Mouse (Mus musculus) limb, embryonic 15.5 days (tissue): ENCODE measurements around the gene Mapre3. TPM values are rescaled to one million over a fixed set of nuclear protein-coding genes. Genes with fewer than 3 reads are reported as not detected.
A peak's percentile ranks its signal among the peaks of the same experiment; 100 is the strongest.

ENCODE experiments used
- ATAC-seq: fragments of 200-750 bp; cut with Nextera tagmentation; 2 replicates; pipeline ENCODE4 v1.8.0; 2017; ENCODE audit warnings: low read depth, moderate TSS enrichment; ENCODE audit not compliant: insufficient number of reproducible peaks, low FRiP score, low TSS enrichment
- H3K27ac ChIP-seq: fragments of 300-500 bp; sonication (generic); 2 replicates; pipeline ENCODE4 v1.5.1; 2015; ENCODE audit warnings: moderate library complexity, mild to moderate bottlenecking, inconsistent platforms
- H3K27me3 ChIP-seq: fragments of 300-500 bp; sonication (generic); 2 replicates; pipeline ENCODE4 v1.6.1; 2015; ENCODE audit warnings: inconsistent platforms
- H3K36me3 ChIP-seq: fragments of 300-500 bp; sonication (generic); 2 replicates; pipeline ENCODE4 v1.6.1; 2015; ENCODE audit warnings: inconsistent platforms
- H3K4me1 ChIP-seq: fragments of 300-500 bp; sonication (generic); 2 replicates; pipeline ENCODE4 v1.6.1; 2015; ENCODE audit warnings: inconsistent platforms
- H3K4me2 ChIP-seq: fragments of 300-500 bp; sonication (generic); 2 replicates; pipeline ENCODE4 v1.6.1; 2015; ENCODE audit warnings: mild to moderate bottlenecking, inconsistent platforms
- H3K4me3 ChIP-seq: fragments of 300-500 bp; sonication (generic); 2 replicates; pipeline ENCODE4 v1.5.1; 2015; ENCODE audit warnings: mild to moderate bottlenecking, inconsistent platforms
- H3K9ac ChIP-seq: fragments of 300-500 bp; sonication (generic); 2 replicates; pipeline ENCODE4 v1.6.1; 2015; ENCODE audit warnings: inconsistent platforms
- H3K9me3 ChIP-seq: fragments of 300-500 bp; sonication (generic); 2 replicates; pipeline ENCODE4 v1.6.1; 2016; ENCODE audit warnings: inconsistent platforms
- WGBS: fragments of 180-500 bp; shearing (Covaris S2); methylation state at CpG from one replicate; pipeline ENCODE4 v1.1.7; 2015; 5-methylcytosine and 5-hydroxymethylcytosine counted together
- polyA plus RNA-seq: library from polyadenylated mRNA; unstranded; fragments of >200 nt; fragmentation: Nextera tagmentation; extraction: Ambion mirVana; gene quantifications from 2 replicates; pipeline ENCODE4 v1.2.1, GENCODE M21; 2015

Mapre3 gene
- polyA plus RNA-seq, 1 experiment from 2014 or later, result 30.6 TPM

DNA sequence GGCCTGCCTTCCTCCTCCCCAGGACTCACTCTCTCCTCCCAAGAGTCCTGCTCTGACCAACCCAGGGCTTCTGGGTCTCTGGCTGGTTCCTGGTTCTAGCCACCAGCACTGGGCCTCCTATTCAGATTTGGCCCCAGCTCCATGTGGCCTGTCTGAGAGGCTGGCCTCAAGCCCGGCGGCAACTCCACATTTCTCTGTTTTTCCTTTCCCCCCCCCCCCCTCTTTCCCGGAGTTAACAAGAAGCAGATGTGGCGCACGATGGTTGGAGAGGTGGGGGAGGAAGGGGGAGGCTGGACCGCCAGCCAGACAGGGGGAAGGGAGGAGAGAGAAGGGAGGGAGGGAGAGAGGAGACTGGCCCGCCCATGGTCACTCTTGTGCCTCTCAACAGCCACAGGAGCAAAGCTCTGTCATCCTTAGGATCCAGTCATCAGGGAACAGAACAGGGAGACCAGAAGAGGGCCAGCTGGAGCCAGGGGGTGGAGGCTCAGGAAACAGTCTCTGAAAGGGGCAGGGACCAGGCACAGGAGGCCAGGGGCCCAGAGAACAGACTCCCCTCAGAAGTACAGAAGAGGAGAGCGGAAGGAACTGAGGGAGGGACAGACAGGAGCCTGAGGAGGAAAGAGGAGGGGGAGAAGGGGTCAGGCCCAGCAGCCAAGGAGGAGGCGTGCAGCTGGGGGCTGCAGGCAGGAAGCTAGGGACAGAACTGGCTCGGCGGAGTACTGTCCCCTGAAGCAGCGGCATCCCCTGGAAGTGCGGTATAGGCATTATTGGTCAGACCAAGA is 98.8 kb downstream of the Mapre3 start, which contains the start of gene Emilin1:
Gene Emilin1, plus strand, starts transcription at position 343 of the 782 bp plus-strand sequence.
- Histone ChIP-seq H3K9me3 (no peaks in the 10 kb centered on the region), H3K4me3 (peak within 1 kb of the TSS; percentile 53), H3K9ac (peak within 1 kb of the TSS; percentile 64), H3K4me1 (peaks cover 86% of the 10 kb centered on the region), H3K27me3 (no peaks in the 10 kb centered on the region), H3K4me2 (peak within 1 kb of the TSS; percentile 89), H3K27ac (peak within 1 kb of the TSS; percentile 98), H3K36me3 (peaks cover 15% of the 10 kb centered on the region)
- 11% methylated on average over 12 of the region's 13 CpGs for WGBS
- ATAC-seq, result peak; percentile 83

- H3K4me3 ChIP-seq, result peak overlapping the region; percentile 53
- H3K27me3 ChIP-seq, result no peaks in the 10 kb centered on the region
- H3K9ac ChIP-seq, result peak overlapping the region; percentile 64
- H3K4me1 ChIP-seq, result peaks cover 86% of the 10 kb centered on the region
- peak overlapping the region; percentile 89 for H3K4me2 ChIP-seq
- 23% methylated on average over 7 of the region's 7 CpGs for WGBS
- ATAC-seq, result no peak
- H3K27ac ChIP-seq, result peak overlapping the region; percentile 98
- no peaks in the 10 kb centered on the region for H3K9me3 ChIP-seq
- peaks cover 24% of the 10 kb centered on the region for H3K36me3 ChIP-seq
These were observed 99.7 kb downstream of the Mapre3 start for GRCm38 (mm10) chr5:30914101-30914635.

GRCm38 (mm10) chr5:30914849-30915248 is 100.4 kb downstream of the Mapre3 start:
- no peak for ATAC-seq
- Histone ChIP-seq H3K4me2 (peak overlapping the region; percentile 89), H3K27me3 (no peaks in the 10 kb centered on the region), H3K9me3 (no peaks in the 10 kb centered on the region), H3K4me1 (peaks cover 86% of the 10 kb centered on the region), H3K9ac (peak overlapping the region; percentile 64), H3K36me3 (peaks cover 31% of the 10 kb centered on the region), H3K4me3 (peak overlapping the region; percentile 53), H3K27ac (peak overlapping the region; percentile 98)
- 29% methylated on average over 6 of the region's 6 CpGs for WGBS

DNA sequence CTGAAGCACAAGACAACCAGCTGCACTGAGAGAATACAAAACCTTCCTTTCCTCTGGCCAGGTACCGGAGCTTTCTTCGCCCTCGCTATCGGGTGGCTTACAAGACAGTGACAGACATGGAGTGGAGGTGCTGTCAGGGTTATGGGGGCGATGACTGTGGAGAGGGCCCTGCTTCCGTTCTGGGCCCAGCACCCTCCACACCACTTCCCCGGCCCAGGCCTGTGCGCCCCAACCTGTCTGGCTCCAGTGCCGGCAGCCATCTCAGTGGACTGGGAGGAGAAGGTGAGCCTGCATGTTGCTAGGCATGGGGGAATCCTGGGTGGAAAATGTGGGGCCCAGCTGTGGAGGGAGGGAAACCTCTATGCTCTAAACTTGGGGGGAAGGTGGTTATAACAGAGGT is 101.0 kb downstream of the Mapre3 start:
- peak overlapping the region; percentile 64 for H3K9ac ChIP-seq
- H3K9me3 ChIP-seq, result no peaks in the 10 kb centered on the region
- peaks cover 90% of the 10 kb centered on the region for H3K4me1 ChIP-seq
- peak overlapping the region; percentile 53 for H3K4me3 ChIP-seq
- peak overlapping the region; percentile 98 for H3K27ac ChIP-seq
- H3K36me3 ChIP-seq, result peaks cover 37% of the 10 kb centered on the region
- H3K4me2 ChIP-seq, result peak overlapping the region; percentile 89
- ATAC-seq, result no peak
- 34% methylated on average over 9 of the region's 9 CpGs for WGBS
- no peaks in the 10 kb centered on the region for H3K27me3 ChIP-seq

Other genes with a start within 250 kb of the Mapre3 start
- gene Kcnk3, start 226.5 kb upstream of the Mapre3 start, polyA plus RNA-seq, result 0.68 and 0.86 TPM in 2 replicates
- 28.5 and 28.8 TPM in 2 replicates for gene Slc35f6, start 166.7 kb upstream of the Mapre3 start, polyA plus RNA-seq
- 213 and 217 TPM in 2 replicates for gene Cenpa, start 147.9 kb upstream of the Mapre3 start, polyA plus RNA-seq
- gene Dpysl5, start 103.1 kb upstream of the Mapre3 start, polyA plus RNA-seq, result 5.4 and 7.6 TPM in 2 replicates
- 97.7 and 97.9 TPM in 2 replicates for gene Tmem214, start 53.4 kb downstream of the Mapre3 start, polyA plus RNA-seq
- gene Agbl5, start 74.1 kb downstream of the Mapre3 start, polyA plus RNA-seq, result 16.4 and 21.9 TPM in 2 replicates
- gene Ost4, start 93.1 kb downstream of the Mapre3 start, polyA plus RNA-seq, result 464 and 505 TPM in 2 replicates
- 274 and 287 TPM in 2 replicates for gene Emilin1, start 98.8 kb downstream of the Mapre3 start, polyA plus RNA-seq
- 23.6 and 28.1 TPM in 2 replicates for gene Khk, start 106.8 kb downstream of the Mapre3 start, polyA plus RNA-seq
- 21.0 and 31.7 TPM in 2 replicates for gene Cgref1, start 130.9 kb downstream of the Mapre3 start, polyA plus RNA-seq
- gene Preb, start 145.7 kb downstream of the Mapre3 start, polyA plus RNA-seq, result 128 and 137 TPM in 2 replicates
- 0.04 and 0.06 TPM in 2 replicates for gene Tcf23, start 154.0 kb downstream of the Mapre3 start, polyA plus RNA-seq
- gene Atraid, start 233.7 kb downstream of the Mapre3 start, polyA plus RNA-seq, result 179 and 184 TPM in 2 replicates
- 10.9 and 14.6 TPM in 2 replicates for gene Slc5a6, start 234.3 kb downstream of the Mapre3 start, polyA plus RNA-seq
- gene Cad, start 240.1 kb downstream of the Mapre3 start, polyA plus RNA-seq, result 25.1 and 26.3 TPM in 2 replicates